Mouse (Mus musculus) 3134 (cell line): ENCODE data around the gene 4933417A18Rik.
"Not testable (repeated sequence)": the region's sequence is repeated elsewhere in the genome, so short reads cannot be mapped to it uniquely, and the experiment has no call there.

Experiments
- DNase-seq: peaks from one replicate; pipeline ENCODE4 v3.0.0-alpha.2; 2011; ENCODE audit warnings: low spot score; ENCODE audit not compliant: insufficient read length; ENCODE audit errors: extremely low read depth

Gene 4933417A18Rik

DNA sequence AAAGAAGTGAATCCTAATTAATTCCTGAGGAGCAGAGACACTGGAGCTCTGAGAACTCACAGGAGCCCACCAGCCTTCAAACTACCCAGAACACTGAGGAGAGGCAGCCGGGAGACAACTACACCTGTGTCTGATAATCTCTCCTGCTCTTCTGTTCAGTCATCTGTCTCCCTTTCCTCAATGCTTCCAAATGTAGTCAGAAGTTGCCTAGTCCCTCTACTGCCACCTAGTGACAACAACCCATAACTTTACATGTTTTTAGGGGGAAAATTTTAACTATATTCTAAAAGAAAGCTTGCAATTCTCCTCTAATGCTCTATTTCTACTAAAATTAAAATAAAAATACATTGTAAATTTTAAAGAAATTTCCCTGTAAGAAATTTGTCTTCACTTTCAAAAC lies 48.9 kb downstream of the 4933417A18Rik start:
- no peak for DNase-seq

DNA sequence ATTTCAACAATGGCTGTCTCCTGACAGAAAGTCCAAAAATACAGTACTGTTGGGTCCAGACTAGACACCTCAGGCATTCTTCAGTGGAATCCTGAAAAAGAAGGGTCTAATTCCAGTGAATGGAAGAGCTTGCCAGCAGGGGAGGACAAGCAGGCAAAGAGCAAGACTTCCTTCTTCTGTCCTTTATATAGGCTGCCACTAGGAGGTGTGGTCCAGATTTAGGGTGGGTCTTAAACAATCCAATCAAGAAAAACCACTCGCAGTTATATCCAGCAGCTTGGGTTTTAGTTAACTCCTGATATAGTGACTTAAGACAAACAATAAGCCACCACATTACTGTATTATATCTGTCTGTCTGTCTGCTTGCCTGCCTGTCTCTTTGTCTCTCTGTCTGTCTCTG lies 49.6 kb downstream of the 4933417A18Rik start:
- DNase-seq: no peak

- no peak for DNase-seq
Measured at GRCm38 (mm10) chr13:34976116-34976515, 51.9 kb downstream of the 4933417A18Rik start.

DNA sequence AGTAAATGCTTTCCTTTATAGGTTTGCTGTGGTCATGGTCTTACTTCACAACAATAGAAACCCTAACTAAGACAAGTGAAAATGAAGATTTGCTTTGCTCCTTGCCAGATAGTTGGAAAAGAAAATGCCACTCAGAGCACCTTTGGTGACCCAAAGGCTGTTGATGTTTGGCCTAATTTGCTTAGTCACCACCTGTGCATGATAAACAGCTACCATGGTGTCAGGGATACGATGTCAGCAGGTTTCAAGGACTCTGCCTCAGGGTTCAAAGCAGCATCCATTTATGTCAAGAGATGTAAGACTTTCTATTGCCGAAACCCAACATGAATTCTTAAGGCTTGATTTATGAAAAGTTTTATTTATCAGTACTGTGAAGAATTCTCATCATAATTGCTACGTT lies 53.2 kb downstream of the 4933417A18Rik start:
- DNase-seq: no peak

GRCm38 (mm10) chr13:34978635-34979034 lies 54.4 kb downstream of the 4933417A18Rik start:
- DNase-seq: not testable (repeated sequence)

GRCm38 (mm10) chr13:34983479-34983878 lies 59.3 kb downstream of the 4933417A18Rik start:
- DNase-seq: not testable (repeated sequence)

GRCm38 (mm10) chr13:34991581-34992273 lies 67.5 kb downstream of the 4933417A18Rik start:
- DNase-seq: no peak

DNA sequence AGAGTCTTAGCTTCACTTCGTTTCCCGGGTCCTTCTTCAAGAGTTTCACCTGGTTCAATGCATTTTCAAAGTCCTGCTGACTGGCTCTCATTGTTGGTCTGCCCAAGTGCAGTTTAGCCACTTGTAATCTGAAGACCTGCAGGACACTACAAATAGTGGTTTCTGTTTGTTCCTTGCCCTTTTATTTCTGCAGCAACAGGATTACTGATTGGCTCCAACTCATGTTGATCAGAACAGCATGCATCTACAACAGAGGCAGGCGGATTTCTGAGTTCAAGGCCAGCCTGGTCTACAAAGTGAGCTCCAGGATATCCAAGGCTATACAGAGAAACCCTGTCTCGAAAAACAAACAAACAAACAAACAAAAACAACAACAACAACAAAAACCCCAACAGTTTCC lies 68.9 kb downstream of the 4933417A18Rik start:
- peak; percentile 8 for DNase-seq

DNA sequence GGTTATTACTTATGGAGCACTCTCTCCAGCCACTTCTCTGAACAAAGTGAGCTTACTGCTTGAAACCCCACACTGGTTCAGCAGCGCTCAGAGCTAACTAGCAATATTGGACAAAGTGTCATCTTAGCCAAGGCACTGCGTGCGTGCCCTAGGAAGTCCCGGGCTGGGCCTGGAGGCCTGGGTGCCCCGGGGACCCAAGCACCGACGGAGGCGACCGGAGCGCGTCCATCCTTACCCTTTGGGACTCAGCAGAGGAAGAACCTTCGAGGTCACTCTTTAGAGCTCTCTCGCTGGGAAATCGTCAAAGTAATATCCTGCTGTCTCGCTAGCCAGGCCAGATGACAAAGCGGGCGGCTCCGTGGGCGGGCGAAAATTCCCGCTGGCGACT lies 69.4 kb downstream of the 4933417A18Rik start:
- DNase-seq: no peak

DNA sequence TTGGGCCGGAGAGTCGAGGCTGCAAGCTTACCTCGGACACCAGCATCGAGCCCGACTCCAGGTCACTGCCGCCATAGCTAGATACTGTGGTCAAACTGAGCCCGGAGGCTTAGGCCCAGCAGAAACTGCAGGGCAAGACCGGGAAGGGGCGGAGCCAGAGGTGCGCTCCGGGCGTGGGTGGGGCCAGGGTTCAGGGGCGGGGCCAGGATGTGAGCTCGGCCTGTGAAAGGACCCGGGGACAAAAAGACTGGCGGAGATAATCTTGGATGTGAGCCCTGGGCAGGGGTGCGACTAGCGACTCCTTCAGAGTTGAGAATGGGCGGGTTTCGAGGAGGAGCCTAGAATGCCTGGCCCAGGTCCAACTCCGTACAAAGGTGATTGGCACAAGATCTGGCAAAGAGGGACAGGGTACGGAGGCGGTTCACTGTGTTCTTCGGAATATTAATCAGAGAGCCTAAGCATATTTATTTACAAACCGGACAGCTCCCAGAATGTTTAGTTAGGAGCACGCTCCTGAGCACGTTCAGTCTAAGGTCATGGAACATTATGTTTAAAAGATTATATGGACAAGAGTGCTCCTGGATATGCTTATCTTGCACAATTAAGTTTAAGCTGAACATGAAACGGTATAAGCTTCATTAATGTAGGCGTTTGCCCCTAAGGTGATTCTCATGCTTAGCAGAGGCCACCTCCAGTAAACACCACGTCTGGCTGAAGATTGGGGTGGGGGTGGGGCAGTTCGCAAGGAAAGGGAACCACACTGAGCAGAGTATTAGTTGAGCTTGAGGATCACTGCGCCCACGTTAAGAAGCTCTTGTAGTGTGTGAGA lies 70.0 kb downstream of the 4933417A18Rik start:
- peak; percentile 97 for DNase-seq

DNA sequence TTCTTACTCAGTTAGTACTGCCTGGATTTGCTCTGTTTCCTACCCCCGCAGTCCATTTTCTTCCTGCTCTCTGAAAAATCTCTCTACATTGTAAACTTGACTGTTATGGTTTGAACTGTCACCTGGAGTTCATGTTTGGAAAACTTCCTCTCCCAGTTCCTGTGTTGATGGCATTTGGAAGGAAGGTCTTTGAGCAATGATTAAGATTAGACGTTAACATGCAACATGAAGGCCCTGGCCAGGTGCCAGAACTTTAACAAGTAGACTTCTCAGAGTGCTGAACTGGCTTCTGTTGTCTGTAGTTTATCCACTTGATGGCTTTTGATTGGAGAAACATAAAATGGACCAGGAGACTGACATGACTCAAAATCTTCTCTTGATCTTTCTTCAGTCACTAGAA lies 71.7 kb downstream of the 4933417A18Rik start:
- no peak for DNase-seq
